13 mouse cellular contexts compared by ENCODE assay signal in the genomic region with DNA sequence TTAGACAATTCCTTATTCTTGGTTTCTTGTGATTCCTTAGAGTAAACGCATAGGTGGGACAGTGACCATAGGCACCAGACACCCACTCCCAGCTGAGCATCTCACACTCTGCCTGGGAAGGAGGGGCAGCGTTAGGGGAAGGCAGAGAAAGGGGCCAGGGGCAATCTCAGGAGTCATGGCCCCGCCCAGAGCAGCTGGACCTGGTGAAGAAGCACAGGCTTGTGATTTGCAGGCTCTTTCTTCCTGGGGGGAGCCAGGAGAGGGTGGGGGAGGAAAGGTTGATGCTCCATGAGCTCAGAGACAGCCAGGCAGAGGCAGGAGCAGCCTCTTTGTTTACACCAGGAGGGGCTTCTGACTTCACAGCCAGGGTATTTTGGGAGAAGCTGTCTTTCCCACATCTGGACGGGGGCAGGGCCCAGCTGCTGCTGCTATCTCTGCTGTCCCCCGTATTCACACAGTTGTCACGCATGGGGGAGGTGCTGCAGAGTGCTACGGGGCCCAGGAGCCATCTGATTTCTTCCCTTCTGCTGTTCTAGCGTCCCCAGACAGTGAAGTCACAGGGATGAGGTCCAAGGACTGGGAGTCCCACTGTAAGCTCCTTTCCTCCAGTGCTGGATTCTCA.
DNase-seq lines count a peak whose midpoint lies in the region; ATAC-seq and TF ChIP-seq lines count a peak whose summit lies in the region.
"Had no signal": no experiment of that assay in that cellular context is flagged by ENCODE, and none has a peak within 500 bp of the region (broad histone marks: within the 10 kb centered on the region; RNA-seq: fewer than 3 reads in every experiment).

No protein-coding gene starts in this region.

- H3K27me3 ChIP-seq in hindbrain, embryonic 10.5 days (ENCODE audit: insufficient read depth, poor library complexity, severe bottlenecking) = peaks cover 33% of the 10 kb centered on the region
- no peaks in the 10 kb centered on the region for H3K27me3 ChIP-seq in hindbrain, postnatal 0 days (ENCODE audit: insufficient read depth, low read length)

- H3K9me3 ChIP-seq in hindbrain, embryonic 10.5 days = no peaks in the 10 kb centered on the region
- no peaks in the 10 kb centered on the region for H3K9me3 ChIP-seq in hindbrain, postnatal 0 days (ENCODE audit: low read length)
- H3K9me3 ChIP-seq: liver, embryonic 13.5 days had no signal

- WGBS in hindbrain, embryonic 10.5 days = 12% methylated on average over 8 of the region's 8 CpGs
- WGBS in hindbrain, postnatal 0 days = 41% methylated on average over 8 of the region's 8 CpGs

- H3K4me2 ChIP-seq in hindbrain, postnatal 0 days (ENCODE audit: low read depth, low read length) = no peak overlapping the region
- H3K4me2 ChIP-seq: liver, embryonic 13.5 days had no signal

- H3K36me3 ChIP-seq in hindbrain, embryonic 10.5 days = no peaks in the 10 kb centered on the region
- no peaks in the 10 kb centered on the region for H3K36me3 ChIP-seq in hindbrain, postnatal 0 days (ENCODE audit: insufficient read depth, low read length)
- H3K36me3 ChIP-seq: liver, embryonic 13.5 days had no signal

- peak; percentile 54 for DNase-seq in embryo, embryonic 11 days
- no peak for DNase-seq in embryo, embryonic 10.5 days (ENCODE audit: low spot score)
- DNase-seq in hindbrain, embryonic 10.5 days (ENCODE audit: low spot score) = no peak
- DNase-seq in hindbrain, postnatal 0 days (ENCODE audit: low spot score) = no peak
- peak; percentile 42 for DNase-seq in right cerebral cortex, postnatal 14 days
- no peak for DNase-seq in right cerebral cortex, postnatal 10 days (ENCODE audit: low spot score in 2 of 2)
- DNase-seq in adipocyte (ENCODE audit: low spot score) = no peak
- no peak for DNase-seq in spleen, postnatal 4 days (ENCODE audit: low spot score in 2 of 2)
- DNase-seq: gastrocnemius, adult 2 months; kidney, postnatal 10 days; liver, embryonic 13.5 days; right cerebral cortex, postnatal 25 days had no signal

- peaks cover 88% of the 10 kb centered on the region for H3K4me1 ChIP-seq in hindbrain, embryonic 10.5 days (replicated peaks)
- peaks cover 16% of the 10 kb centered on the region for H3K4me1 ChIP-seq in hindbrain, postnatal 0 days (ENCODE audit: insufficient read depth, low read length)

- TF ChIP-seq CTCF in hindbrain, postnatal 0 days (IDR thresholded peaks at IDR 0.05; ENCODE audit: low read depth) = no peak

- H3K9ac ChIP-seq in hindbrain, postnatal 0 days (replicated peaks; ENCODE audit: low read length) = no peak overlapping the region
- H3K9ac ChIP-seq: liver, embryonic 13.5 days had no signal

- peak overlapping the region; percentile 80 for H3K27ac ChIP-seq in hindbrain, embryonic 10.5 days
- H3K27ac ChIP-seq in hindbrain, postnatal 0 days = no peak overlapping the region
- H3K27ac ChIP-seq: gastrocnemius, adult 2 months; liver, embryonic 13.5 days; macrophage had no signal

- no peak overlapping the region for H3K4me3 ChIP-seq in hindbrain, embryonic 10.5 days
- no peak overlapping the region for H3K4me3 ChIP-seq in hindbrain, postnatal 0 days (ENCODE audit: low read length)
- H3K4me3 ChIP-seq: gastrocnemius, adult 2 months; liver, embryonic 13.5 days had no signal

- ATAC-seq in hindbrain, postnatal 0 days = no peak

Comparison
In these comparisons a context has a peak if more than half of its experiments do, and no peak if none do; other contexts are left out.
1. DNase-seq: peak in embryo, embryonic 11 days (single experiment) and right cerebral cortex, postnatal 14 days (single experiment); none in embryo, embryonic 10.5 days (single experiment), hindbrain, embryonic 10.5 days (single experiment), hindbrain, postnatal 0 days (single experiment), right cerebral cortex, postnatal 10 days (0 of 2), adipocyte (single experiment) and spleen, postnatal 4 days (0 of 2).